Mouse (Mus musculus) brown adipose tissue, adult 24 weeks (tissue): ENCODE measurements at regions not wholly inside any gene's neighbourhood (a gene's known extent, or its start where the extent isn't known, plus 50 kb on each side); places are given as distances from the start of the nearest gene placed in this dataset.
"Not testable (repeated sequence)": the region's sequence is repeated elsewhere in the genome, so short reads cannot be mapped to it uniquely, and the experiment has no call there.

ENCODE experiments used
- H3K27ac ChIP-seq: fragments of 200-500 bp; replicated peaks from 2 replicates; pipeline ENCODE4 v1.5.1; 2012; ENCODE audit warnings: low read depth, mild to moderate bottlenecking, low read length
- H3K4me1 ChIP-seq: fragments of 200-500 bp; 2 replicates; pipeline ENCODE4 v1.6.1; 2012; ENCODE audit warnings: low read length, mixed read lengths; ENCODE audit not compliant: control insufficient read depth, insufficient read depth, insufficient read length
- H3K4me3 ChIP-seq: fragments of 200-500 bp; 2 replicates; pipeline ENCODE4 v1.5.1; 2012; ENCODE audit warnings: low read depth, mild to moderate bottlenecking, low read length, moderate library complexity; ENCODE audit not compliant: insufficient read depth

DNA sequence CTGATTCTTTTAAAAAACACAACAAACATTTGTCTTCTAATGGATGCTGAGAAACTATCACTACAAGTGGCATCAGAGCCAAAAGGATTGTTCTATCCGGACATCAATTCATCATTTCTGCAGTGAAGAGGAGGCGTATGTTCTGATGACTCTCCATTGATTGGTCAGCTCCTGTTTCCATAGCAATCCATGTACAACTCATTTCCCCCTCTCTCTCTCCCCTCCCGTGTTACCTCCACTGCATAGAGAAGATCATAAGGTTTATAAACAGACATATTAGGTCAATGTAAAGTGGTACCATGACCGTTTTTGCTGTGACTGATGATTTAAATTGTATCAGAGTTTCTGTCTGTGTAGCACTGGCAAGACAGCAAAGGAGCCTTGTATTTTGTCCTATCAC is 76.2 kb upstream of the Gap43 start:
- Histone ChIP-seq H3K4me3 (no peak overlapping the region), H3K4me1 (no peaks in the 10 kb centered on the region), H3K27ac (no peak overlapping the region)

GRCm38 (mm10) chr16:42412031-42412430 is 71.6 kb upstream of the Gap43 start:
- not testable (repeated sequence) for H3K4me3 ChIP-seq, H3K4me1 ChIP-seq, H3K27ac ChIP-seq

- no peak overlapping the region for H3K27ac ChIP-seq
- no peaks in the 10 kb centered on the region for H3K4me1 ChIP-seq
- H3K4me3 ChIP-seq, result no peak overlapping the region
Observed at GRCm38 (mm10) chr16:42396596-42396995, 56.1 kb upstream of the Gap43 start.
